Mouse (Mus musculus): ENCODE measurements around the gene Tyrobp.

- TF ChIP-seq TAL1 (IDR thresholded peaks at IDR 0.05; ENCODE audit: low read length) (no peak), GATA1 (IDR thresholded peaks at IDR 0.05; ENCODE audit: low read length) (no peak)
Measured at GRCm38 (mm10) chr7:30380061-30380460, 33.5 kb upstream of the Tyrobp start.

Data from erythroblast, embryonic 14.5 days (primary cell).